Mouse (Mus musculus): ENCODE data around the gene Apol8.

DNA sequence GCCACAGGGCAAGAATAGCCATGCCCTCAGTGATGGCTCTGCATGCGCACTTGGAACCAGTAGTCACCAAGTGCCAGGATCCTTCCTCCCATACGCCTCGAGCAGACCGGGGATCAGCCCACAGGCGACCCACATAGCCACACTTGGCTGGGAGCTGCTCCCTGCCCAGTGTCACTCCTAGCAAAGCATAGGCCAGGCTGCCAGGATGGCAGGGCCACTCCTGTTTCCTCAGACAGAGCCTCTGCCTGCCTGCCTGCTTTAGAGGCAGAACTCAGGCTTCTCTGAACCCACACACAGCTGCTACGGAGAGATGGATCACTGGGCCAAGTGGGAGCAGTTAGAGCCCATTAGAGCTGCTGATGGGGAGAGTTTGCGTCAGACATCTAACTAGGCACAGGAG lies 36.8 kb upstream of the Apol8 start:
- TF ChIP-seq EP300 (IDR thresholded peaks at IDR 0.05): no peak
- no peak for TF ChIP-seq CTCF (IDR thresholded peaks at IDR 0.05)

Measured in lung, postnatal 0 days (tissue).